Mouse (Mus musculus) small intestine, adult 2 months (tissue): ENCODE results near the gene Basp1. TPM values are rescaled to one million over a fixed set of nuclear protein-coding genes. Genes with fewer than 3 reads are reported as not detected.
A peak's percentile ranks its signal among the peaks of the same experiment; 100 is the strongest.

Experiments
- H3K27ac ChIP-seq: fragments of 200-500 bp; 2 replicates; pipeline ENCODE4 v1.5.1; 2012; ENCODE audit warnings: low read depth, low read length, control low read depth, inconsistent platforms; ENCODE audit not compliant: insufficient read depth
- H3K27me3 ChIP-seq: fragments of 200-500 bp; 2 replicates; pipeline ENCODE4 v1.6.1; 2012; ENCODE audit warnings: mild to moderate bottlenecking, moderate library complexity, low read length, inconsistent platforms; ENCODE audit not compliant: control insufficient read depth, insufficient read depth
- H3K36me3 ChIP-seq: fragments of 200-500 bp; 2 replicates; pipeline ENCODE4 v1.6.1; 2012; ENCODE audit warnings: mild to moderate bottlenecking, low read length, control low read depth, inconsistent platforms; ENCODE audit not compliant: control insufficient read depth, insufficient read depth
- H3K4me1 ChIP-seq: fragments of 200-500 bp; 2 replicates; pipeline ENCODE4 v1.6.1; 2012; ENCODE audit warnings: low read length, inconsistent platforms, mixed read lengths; ENCODE audit not compliant: control insufficient read depth, insufficient read depth, insufficient read length
- H3K4me3 ChIP-seq: fragments of 200-500 bp; 2 replicates; pipeline ENCODE4 v1.5.1; 2012; ENCODE audit warnings: low read depth, mild to moderate bottlenecking, control low read depth, inconsistent platforms, low read length, moderate library complexity
- CTCF ChIP-seq: fragments of 200-500 bp; IDR thresholded peaks from 2 replicates; pipeline ENCODE4 v1.5.1; 2012; ENCODE audit warnings: low read depth, mild to moderate bottlenecking, control low read depth, inconsistent platforms, low read length, moderate library complexity, mixed read lengths; ENCODE audit not compliant: insufficient replicate concordance, insufficient read length; ENCODE audit errors: extremely low read depth
- POLR2A ChIP-seq: fragments of 200-500 bp; IDR thresholded peaks from 2 replicates; pipeline ENCODE4 v1.6.1; 2012; ENCODE audit warnings: low read depth, mild to moderate bottlenecking, control low read depth, inconsistent platforms, low read length, moderate library complexity
- WGBS: fragments of 180-500 bp; shearing (Covaris S2); methylation state at CpG from one replicate; pipeline ENCODE4 v1.1.7; 2018; 5-methylcytosine and 5-hydroxymethylcytosine counted together
- polyA plus RNA-seq: library from polyadenylated mRNA; depleted of rRNA; stranded (reverse); fragments of >200 nt; gene quantifications from 2 replicates; pipeline ENCODE4 v1.2.3, GENCODE M21; 2012

Basp1 gene
- polyA plus RNA-seq, 1 experiment = 6.2 TPM

GRCm38 (mm10) chr15:25364160-25364818 lies 49.3 kb downstream of the Basp1 start:
- Histone ChIP-seq H3K4me1 (peaks cover 3% of the 10 kb centered on the region; the same call in 1 of the 2 replicates), H3K36me3 (no peaks in the 10 kb centered on the region), H3K27me3 (peaks cover 9% of the 10 kb centered on the region), H3K27ac (no peak overlapping the region), H3K4me3 (peak overlapping the region; percentile 40)
- TF ChIP-seq CTCF (no peak), POLR2A (no peak)
- WGBS = 43% methylated on average over 97 of the region's 97 CpGs

- Histone ChIP-seq H3K4me1 (peaks cover 3% of the 10 kb centered on the region; the same call in 1 of the 2 replicates), H3K27me3 (peaks cover 9% of the 10 kb centered on the region), H3K27ac (no peak overlapping the region), H3K4me3 (no peak overlapping the region), H3K36me3 (no peaks in the 10 kb centered on the region)
- WGBS = 91% methylated on average over 9 of the region's 9 CpGs
- TF ChIP-seq CTCF (no peak), POLR2A (no peak)
These were observed 49.9 kb downstream of the Basp1 start for GRCm38 (mm10) chr15:25363636-25364035.

GRCm38 (mm10) chr15:25360825-25361224 lies 52.7 kb downstream of the Basp1 start:
- Histone ChIP-seq H3K4me1 (peaks cover 3% of the 10 kb centered on the region; the same call in 1 of the 2 replicates), H3K27me3 (peaks cover 9% of the 10 kb centered on the region), H3K36me3 (no peaks in the 10 kb centered on the region), H3K4me3 (no peak overlapping the region), H3K27ac (no peak overlapping the region)
- 68% methylated on average over 5 of the region's 5 CpGs for WGBS
- TF ChIP-seq POLR2A (no peak), CTCF (no peak)

- no peaks in the 10 kb centered on the region for H3K36me3 ChIP-seq
- 64% methylated on average over 14 of the region's 14 CpGs for WGBS
- TF ChIP-seq POLR2A (no peak), CTCF (no peak)
- no peak overlapping the region for H3K27ac ChIP-seq
- no peaks in the 10 kb centered on the region for H3K27me3 ChIP-seq
- no peak overlapping the region for H3K4me3 ChIP-seq
- H3K4me1 ChIP-seq = no peaks in the 10 kb centered on the region
These were observed 54.9 kb downstream of the Basp1 start for GRCm38 (mm10) chr15:25358680-25359097.

- Histone ChIP-seq H3K36me3 (no peaks in the 10 kb centered on the region), H3K4me1 (no peaks in the 10 kb centered on the region), H3K4me3 (no peak overlapping the region), H3K27ac (no peak overlapping the region), H3K27me3 (no peaks in the 10 kb centered on the region)
- 70% methylated on average over 5 of the region's 5 CpGs for WGBS
- no peak for TF ChIP-seq POLR2A
- TF ChIP-seq CTCF = no peak
These were observed 58.2 kb downstream of the Basp1 start for GRCm38 (mm10) chr15:25355339-25355738.

GRCm38 (mm10) chr15:25354738-25355137 lies 58.8 kb downstream of the Basp1 start:
- H3K27ac ChIP-seq = no peak overlapping the region
- WGBS = 70% methylated on average over 6 of the region's 6 CpGs
- no peak for TF ChIP-seq CTCF
- TF ChIP-seq POLR2A = no peak
- no peaks in the 10 kb centered on the region for H3K27me3 ChIP-seq
- H3K36me3 ChIP-seq = no peaks in the 10 kb centered on the region
- H3K4me1 ChIP-seq = no peaks in the 10 kb centered on the region
- no peak overlapping the region for H3K4me3 ChIP-seq

- TF ChIP-seq CTCF (no peak), POLR2A (no peak)
- Histone ChIP-seq H3K4me1 (no peaks in the 10 kb centered on the region), H3K27ac (no peak overlapping the region), H3K27me3 (no peaks in the 10 kb centered on the region), H3K4me3 (no peak overlapping the region), H3K36me3 (no peaks in the 10 kb centered on the region)
- 46% methylated on average over 6 of the region's 6 CpGs for WGBS
These were observed 60.1 kb downstream of the Basp1 start for GRCm38 (mm10) chr15:25353498-25353897.

GRCm38 (mm10) chr15:25343263-25343662 lies 70.3 kb downstream of the Basp1 start:
- TF ChIP-seq CTCF (no peak), POLR2A (no peak)
- H3K27ac ChIP-seq = no peak overlapping the region
- H3K4me3 ChIP-seq = no peak overlapping the region
- 63% methylated on average over 6 of the region's 6 CpGs for WGBS
- H3K36me3 ChIP-seq = no peaks in the 10 kb centered on the region
- no peaks in the 10 kb centered on the region for H3K27me3 ChIP-seq
- H3K4me1 ChIP-seq = no peaks in the 10 kb centered on the region
